Mouse (Mus musculus) urinary bladder, postnatal 14 days (tissue): Measurements from ENCODE around the gene Asl.

ENCODE experiments used
- DNase-seq: peaks from one replicate; pipeline ENCODE4 v3.0.0; 2021; ENCODE audit warnings: low spot score

Gene Asl

DNA sequence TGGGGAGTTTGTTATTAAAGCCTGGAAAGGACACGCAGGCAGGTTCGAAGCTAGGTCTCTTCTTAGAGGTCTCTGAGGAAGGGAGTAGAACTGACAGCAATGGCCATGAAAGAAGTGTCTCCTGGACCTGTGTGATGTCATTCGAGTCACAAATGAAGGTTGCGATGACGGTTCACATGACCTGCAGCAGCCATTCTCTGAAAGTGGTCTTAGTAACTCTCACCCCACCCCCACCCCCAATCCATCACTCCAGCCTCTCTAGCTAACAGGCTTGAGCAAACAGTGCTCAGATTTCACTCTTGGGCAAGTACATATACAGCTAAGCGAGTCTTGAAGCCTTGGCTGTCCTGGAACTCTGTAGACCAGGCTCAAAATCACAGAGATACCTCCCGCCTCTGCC is 25.8 kb downstream of the Asl start:
- DNase-seq: no peak

DNA sequence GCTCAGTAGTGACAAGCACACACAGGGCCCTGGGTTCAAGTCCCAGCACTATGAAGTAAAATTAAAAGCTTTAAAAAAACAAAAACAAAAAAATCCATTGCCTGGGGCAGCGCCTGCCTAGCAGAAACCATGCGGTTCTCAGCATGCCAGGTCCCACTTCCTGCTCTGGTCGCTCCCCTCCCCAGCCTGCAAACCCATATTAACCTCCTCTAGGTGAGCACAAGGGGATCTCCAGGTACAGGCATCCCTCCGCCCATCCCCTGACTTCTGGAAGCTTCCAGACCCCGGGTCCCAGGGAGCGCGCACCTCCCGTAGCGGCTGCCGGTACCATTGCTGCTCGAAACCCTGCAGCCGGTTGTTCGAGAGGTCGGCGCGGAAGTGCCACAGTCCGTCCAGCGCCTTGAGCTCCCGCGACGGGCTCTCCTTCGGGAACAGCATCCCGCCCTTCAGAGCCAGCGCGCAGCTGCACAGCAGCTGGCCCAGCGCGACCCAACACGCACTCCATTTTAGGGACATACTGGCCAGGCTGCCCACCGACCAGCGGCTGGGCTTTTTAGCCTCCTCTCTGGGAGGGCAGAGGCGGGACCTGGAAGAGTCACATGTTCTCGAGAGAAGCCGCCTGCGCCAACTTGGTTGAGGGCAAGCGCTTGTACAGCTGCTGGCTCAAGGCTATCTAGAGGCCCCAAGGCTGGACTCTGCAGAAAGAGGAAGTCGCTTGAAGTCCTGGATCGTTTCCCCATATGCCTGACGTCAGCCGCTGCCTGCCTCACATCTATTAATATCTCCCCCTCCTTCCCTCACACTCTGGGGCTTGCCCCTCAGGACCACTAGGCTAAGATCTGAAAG is 26.5 kb downstream of the Asl start, which contains the start of gene Gusb:
Gusb (minus strand) TSS at position 749 of the 846 bp plus-strand sequence.
- DNase-seq: peak; percentile 86

GRCm38 (mm10) chr5:130001356-130001987 is 27.6 kb downstream of the Asl start:
- DNase-seq: no peak

GRCm38 (mm10) chr5:130000735-130001134 is 28.3 kb downstream of the Asl start:
- DNase-seq: peak; percentile 20

DNA sequence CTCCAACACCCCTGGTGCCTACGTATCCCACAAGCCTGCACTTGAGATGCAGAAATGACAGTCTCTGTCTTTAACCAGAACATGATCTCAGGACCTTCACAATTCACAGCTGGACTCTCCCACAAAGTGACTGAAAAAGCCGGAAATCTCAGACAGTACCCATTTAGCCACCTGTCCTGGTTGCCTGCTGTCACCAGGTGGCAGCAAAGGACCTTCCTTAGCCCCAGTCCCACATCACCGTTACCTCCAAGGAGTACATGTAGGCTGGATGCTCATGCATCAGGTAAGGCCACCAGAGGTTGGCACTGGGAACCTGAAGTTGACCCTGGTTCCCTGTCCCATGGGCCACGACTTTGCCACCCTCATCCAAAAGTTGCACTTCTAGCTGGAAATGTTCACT is 29.9 kb downstream of the Asl start:
- peak; percentile 61 for DNase-seq

DNA sequence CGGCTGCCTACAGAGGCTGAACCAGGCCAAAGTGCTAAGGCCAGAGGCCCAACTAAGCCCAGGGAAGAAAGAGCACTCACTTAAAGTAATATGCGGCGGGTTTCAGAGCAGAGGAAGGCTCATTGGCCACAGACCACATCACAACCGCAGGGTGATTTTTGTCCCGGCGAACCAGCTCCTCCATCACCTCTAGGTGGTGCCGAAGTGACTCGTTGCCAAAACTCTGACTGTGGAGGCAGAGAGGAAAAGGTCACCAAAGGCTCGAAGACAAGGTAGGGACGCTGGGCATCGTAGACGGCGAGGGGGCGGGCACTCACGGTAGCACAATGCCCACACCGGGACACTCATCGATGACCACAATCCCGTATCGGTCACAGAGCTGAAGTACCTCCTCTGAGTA is 31.3 kb downstream of the Asl start:
- no peak for DNase-seq

- DNase-seq: no peak
Measured at GRCm38 (mm10) chr5:129994989-129995388, 34.1 kb downstream of the Asl start.

- DNase-seq: no peak
Measured at GRCm38 (mm10) chr5:129993374-129993773, 35.7 kb downstream of the Asl start.

DNA sequence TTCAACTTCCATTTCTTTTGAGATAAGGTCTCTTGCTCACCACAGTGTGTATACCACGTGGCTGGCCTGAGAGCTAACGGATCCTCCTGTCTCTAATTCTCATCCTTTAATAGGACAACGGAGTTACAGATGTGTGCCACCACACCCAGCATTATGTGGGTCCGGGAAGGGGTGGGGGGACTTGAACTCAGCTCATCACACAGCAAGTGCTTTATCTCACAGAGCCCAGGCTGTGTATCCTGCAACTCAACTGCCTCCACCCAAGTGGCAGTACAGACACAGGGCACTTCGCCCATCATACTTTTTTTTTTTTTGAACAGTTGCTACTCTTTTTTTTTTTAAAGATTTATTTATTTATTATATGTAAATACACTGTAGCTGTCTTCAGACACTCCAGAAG is 37.1 kb downstream of the Asl start:
- DNase-seq: no peak

GRCm38 (mm10) chr5:129989376-129989775 is 39.7 kb downstream of the Asl start:
- DNase-seq: no peak

- DNase-seq: no peak
Measured at GRCm38 (mm10) chr5:129980216-129980615, 48.8 kb downstream of the Asl start.

- DNase-seq: no peak
Measured at GRCm38 (mm10) chr5:129978608-129979007, 50.4 kb downstream of the Asl start.

GRCm38 (mm10) chr5:129977768-129978167 is 51.3 kb downstream of the Asl start:
- no peak for DNase-seq

- DNase-seq: no peak
Measured at GRCm38 (mm10) chr5:129974866-129975311, 54.2 kb downstream of the Asl start.

GRCm38 (mm10) chr5:129974354-129974753 is 54.7 kb downstream of the Asl start:
- no peak for DNase-seq

- DNase-seq: peak; percentile 46
Measured at GRCm38 (mm10) chr5:129971491-129971890, 57.6 kb downstream of the Asl start.

GRCm38 (mm10) chr5:129968417-129968816 is 60.6 kb downstream of the Asl start:
- peak; percentile 20 for DNase-seq

DNA sequence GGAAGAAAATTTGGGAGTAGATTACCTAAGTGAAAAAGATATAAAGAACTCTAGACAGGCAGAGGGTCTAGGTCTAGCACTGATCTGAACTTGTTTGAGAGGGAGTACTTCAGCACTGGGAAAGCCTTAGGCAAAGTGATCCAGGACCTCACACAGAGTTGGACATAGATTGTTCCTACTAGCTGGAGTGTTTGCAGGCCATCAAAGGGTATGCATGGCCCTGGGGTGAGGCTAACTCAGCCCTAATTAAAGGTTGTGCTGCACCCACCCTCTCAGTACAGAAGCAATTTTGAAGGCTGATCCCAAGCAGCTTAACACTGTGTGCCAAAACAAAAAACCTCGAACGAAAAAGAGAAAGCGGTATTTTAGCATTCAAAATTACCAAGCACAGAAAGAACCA is 62.6 kb downstream of the Asl start:
- DNase-seq: no peak

DNA sequence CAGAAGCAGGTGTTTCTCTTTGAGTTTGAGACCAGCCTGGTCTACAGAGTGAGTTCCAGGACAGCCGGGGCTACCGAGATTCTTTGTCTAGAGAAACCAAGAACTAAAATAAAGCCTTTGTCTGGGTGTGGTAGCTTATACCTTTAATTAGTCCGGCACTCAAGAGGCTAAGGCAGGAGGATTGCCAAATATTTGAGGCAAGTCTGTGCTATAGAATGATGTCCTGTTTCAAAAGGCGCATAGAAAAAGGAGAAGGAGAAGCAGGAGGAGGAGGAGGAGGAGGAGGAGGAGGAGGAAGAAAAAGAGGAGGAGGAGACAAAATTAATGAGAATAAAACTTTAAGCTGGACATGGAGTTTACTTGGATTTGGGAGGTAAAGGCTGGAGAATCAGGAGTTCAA is 65.8 kb downstream of the Asl start:
- no peak for DNase-seq
